Mouse (Mus musculus) brain, adult 10 weeks (tissue): ENCODE data around the gene Gadl1. TPM values are rescaled to one million over a fixed set of nuclear protein-coding genes. Genes with fewer than 3 reads are reported as not detected.

Source experiments
- polyA plus RNA-seq: library from polyadenylated mRNA; stranded (reverse); fragments of 350-450 nt; fragmentation: Illumina TruSeq; extraction: RNeasy Lipid Tissue Mini Kit (QIAGEN cat#74804); gene quantifications from one replicate; pipeline ENCODE4 v1.2.3, GENCODE M21; 2015; ENCODE audit warnings: low read depth, low replicate concordance

The Gadl1 gene
- 0.58 TPM for polyA plus RNA-seq

GRCm38 (mm10) chr9:115909155-115909554, at the start of gene Gadl1:
Gadl1 (plus strand) TSS chr9:115909455.

